Mouse (Mus musculus): ENCODE data around the gene Bloc1s5. TPM values are rescaled to one million over a fixed set of nuclear protein-coding genes. Genes with fewer than 3 reads are reported as not detected.

The Bloc1s5 gene
- polyA plus RNA-seq, 1 experiment from 2014 or later: 31.4 TPM

GRCm38 (mm10) chr13:38602243-38602832, 32.6 kb downstream of the Bloc1s5 start:
- DNase-seq (ENCODE audit: low spot score) (no peak), ATAC-seq (replicated peaks; ENCODE audit: insufficient number of reproducible peaks, low FRiP score, low TSS enrichment, low read depth) (no peak)
- H3K4me3 ChIP-seq (ENCODE audit: low read depth, low read length): no peak overlapping the region
- no peak overlapping the region for H3K27ac ChIP-seq (replicated peaks; ENCODE audit: low read depth, low read length)
- no peaks in the 10 kb centered on the region for H3K9me3 ChIP-seq (replicated peaks; ENCODE audit: control insufficient read depth, low read length)
- H3K4me2 ChIP-seq (ENCODE audit: low read depth, low read length): no peak overlapping the region
- H3K27me3 ChIP-seq (ENCODE audit: control insufficient read depth, insufficient read depth, low read length): no peaks in the 10 kb centered on the region
- 82% methylated on average over 17 of the region's 17 CpGs for WGBS
- H3K36me3 ChIP-seq (replicated peaks; ENCODE audit: control insufficient read depth, insufficient read depth, low read depth, low read length): no peaks in the 10 kb centered on the region
- H3K4me1 ChIP-seq (ENCODE audit: control insufficient read depth, insufficient read depth, low read length): no peaks in the 10 kb centered on the region
- H3K9ac ChIP-seq (replicated peaks; ENCODE audit: low read length): no peak overlapping the region

DNA sequence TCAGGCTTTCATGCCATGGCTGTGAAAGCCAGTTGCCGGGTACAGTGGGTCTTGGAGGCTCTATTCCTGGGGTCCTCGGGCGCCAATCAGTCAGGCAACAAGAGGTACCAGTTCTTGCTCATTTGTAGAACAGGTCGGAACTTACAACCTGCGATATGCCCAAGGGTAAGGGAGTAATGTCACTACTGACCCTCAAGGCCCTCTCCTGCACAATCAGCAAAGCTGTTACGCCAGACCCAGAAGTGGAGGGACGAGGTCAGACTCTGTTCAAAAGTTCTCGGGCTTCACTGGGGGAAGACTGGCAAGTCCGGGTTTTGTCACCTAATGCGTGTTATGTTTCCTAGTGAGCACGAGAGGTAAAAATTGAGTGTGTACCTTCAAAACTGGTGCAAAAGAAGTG, 34.1 kb downstream of the Bloc1s5 start:
- no peaks in the 10 kb centered on the region for H3K36me3 ChIP-seq (replicated peaks; ENCODE audit: control insufficient read depth, insufficient read depth, low read depth, low read length)
- H3K27ac ChIP-seq (replicated peaks; ENCODE audit: low read depth, low read length): no peak overlapping the region
- ATAC-seq (replicated peaks; ENCODE audit: insufficient number of reproducible peaks, low FRiP score, low TSS enrichment, low read depth) (no peak), DNase-seq (ENCODE audit: low spot score) (no peak)
- H3K4me2 ChIP-seq (ENCODE audit: low read depth, low read length): no peak overlapping the region
- H3K9me3 ChIP-seq (replicated peaks; ENCODE audit: control insufficient read depth, low read length): no peaks in the 10 kb centered on the region
- H3K4me3 ChIP-seq (ENCODE audit: low read depth, low read length): no peak overlapping the region
- WGBS: 84% methylated on average over 11 of the region's 11 CpGs
- H3K27me3 ChIP-seq (ENCODE audit: control insufficient read depth, insufficient read depth, low read length): no peaks in the 10 kb centered on the region
- H3K4me1 ChIP-seq (ENCODE audit: control insufficient read depth, insufficient read depth, low read length): no peaks in the 10 kb centered on the region
- H3K9ac ChIP-seq (replicated peaks; ENCODE audit: low read length): no peak overlapping the region

GRCm38 (mm10) chr13:38597076-38597475, 37.8 kb downstream of the Bloc1s5 start:
- ATAC-seq (replicated peaks; ENCODE audit: insufficient number of reproducible peaks, low FRiP score, low TSS enrichment, low read depth) (no peak), DNase-seq (ENCODE audit: low spot score) (peak; percentile 46)
- H3K27ac ChIP-seq (replicated peaks; ENCODE audit: low read depth, low read length): no peak overlapping the region
- no peaks in the 10 kb centered on the region for H3K36me3 ChIP-seq (replicated peaks; ENCODE audit: control insufficient read depth, insufficient read depth, low read depth, low read length)
- H3K4me2 ChIP-seq (ENCODE audit: low read depth, low read length): no peak overlapping the region
- H3K9ac ChIP-seq (replicated peaks; ENCODE audit: low read length): no peak overlapping the region
- no peaks in the 10 kb centered on the region for H3K27me3 ChIP-seq (ENCODE audit: control insufficient read depth, insufficient read depth, low read length)
- H3K4me1 ChIP-seq (ENCODE audit: control insufficient read depth, insufficient read depth, low read length): no peaks in the 10 kb centered on the region
- H3K4me3 ChIP-seq (ENCODE audit: low read depth, low read length): no peak overlapping the region
- no peaks in the 10 kb centered on the region for H3K9me3 ChIP-seq (replicated peaks; ENCODE audit: control insufficient read depth, low read length)
- WGBS: 74% methylated on average over 3 of the region's 3 CpGs

GRCm38 (mm10) chr13:38596461-38596860, 38.4 kb downstream of the Bloc1s5 start:
- 77% methylated on average over 4 of the region's 4 CpGs for WGBS
- no peaks in the 10 kb centered on the region for H3K27me3 ChIP-seq (ENCODE audit: control insufficient read depth, insufficient read depth, low read length)
- H3K27ac ChIP-seq (replicated peaks; ENCODE audit: low read depth, low read length): no peak overlapping the region
- DNase-seq (ENCODE audit: low spot score) (no peak), ATAC-seq (replicated peaks; ENCODE audit: insufficient number of reproducible peaks, low FRiP score, low TSS enrichment, low read depth) (no peak)
- H3K4me3 ChIP-seq (ENCODE audit: low read depth, low read length): no peak overlapping the region
- no peaks in the 10 kb centered on the region for H3K4me1 ChIP-seq (ENCODE audit: control insufficient read depth, insufficient read depth, low read length)
- H3K4me2 ChIP-seq (ENCODE audit: low read depth, low read length): no peak overlapping the region
- H3K9me3 ChIP-seq (replicated peaks; ENCODE audit: control insufficient read depth, low read length): no peaks in the 10 kb centered on the region
- H3K36me3 ChIP-seq (replicated peaks; ENCODE audit: control insufficient read depth, insufficient read depth, low read depth, low read length): no peaks in the 10 kb centered on the region
- no peak overlapping the region for H3K9ac ChIP-seq (replicated peaks; ENCODE audit: low read length)

DNA sequence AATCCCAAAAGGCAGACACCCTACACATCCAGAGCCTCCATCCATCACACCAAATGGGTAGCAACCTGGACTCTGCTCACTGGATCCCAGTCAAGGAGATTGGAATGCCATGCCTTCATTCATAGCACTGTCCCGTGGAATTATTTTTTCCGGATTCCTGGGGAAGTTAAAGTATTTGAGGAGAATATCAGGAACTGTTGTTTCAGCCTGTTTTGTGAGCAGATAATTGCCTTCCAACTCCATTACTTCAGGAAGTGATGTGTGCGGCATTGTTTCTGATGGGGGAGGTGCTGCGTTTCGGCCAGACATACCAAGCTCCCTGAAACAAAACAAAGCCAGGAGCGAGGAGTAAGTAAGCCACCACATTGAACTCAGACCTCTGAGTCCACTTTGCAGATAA, 41.8 kb downstream of the Bloc1s5 start:
- Histone ChIP-seq H3K27me3 (ENCODE audit: control insufficient read depth, insufficient read depth, low read length) (no peaks in the 10 kb centered on the region), H3K9me3 (replicated peaks; ENCODE audit: control insufficient read depth, low read length) (no peaks in the 10 kb centered on the region), H3K4me1 (ENCODE audit: control insufficient read depth, insufficient read depth, low read length) (no peaks in the 10 kb centered on the region), H3K27ac (replicated peaks; ENCODE audit: low read depth, low read length) (no peak overlapping the region), H3K9ac (replicated peaks; ENCODE audit: low read length) (no peak overlapping the region), H3K4me2 (ENCODE audit: low read depth, low read length) (no peak overlapping the region), H3K4me3 (ENCODE audit: low read depth, low read length) (no peak overlapping the region), H3K36me3 (replicated peaks; ENCODE audit: control insufficient read depth, insufficient read depth, low read depth, low read length) (no peaks in the 10 kb centered on the region)
- ATAC-seq (replicated peaks; ENCODE audit: insufficient number of reproducible peaks, low FRiP score, low TSS enrichment, low read depth): no peak
- WGBS: 38% methylated on average over 6 of the region's 6 CpGs
- peak; percentile 35 for DNase-seq (ENCODE audit: low spot score)

- ATAC-seq (replicated peaks; ENCODE audit: insufficient number of reproducible peaks, low FRiP score, low TSS enrichment, low read depth) (no peak), DNase-seq (ENCODE audit: low spot score) (no peak)
- WGBS: 88% methylated on average over 5 of the region's 5 CpGs
- no peak overlapping the region for H3K9ac ChIP-seq (replicated peaks; ENCODE audit: low read length)
- no peaks in the 10 kb centered on the region for H3K9me3 ChIP-seq (replicated peaks; ENCODE audit: control insufficient read depth, low read length)
- H3K36me3 ChIP-seq (replicated peaks; ENCODE audit: control insufficient read depth, insufficient read depth, low read depth, low read length): no peaks in the 10 kb centered on the region
- H3K4me3 ChIP-seq (ENCODE audit: low read depth, low read length): no peak overlapping the region
- H3K4me2 ChIP-seq (ENCODE audit: low read depth, low read length): no peak overlapping the region
- H3K27ac ChIP-seq (replicated peaks; ENCODE audit: low read depth, low read length): no peak overlapping the region
- H3K27me3 ChIP-seq (ENCODE audit: control insufficient read depth, insufficient read depth, low read length): no peaks in the 10 kb centered on the region
- H3K4me1 ChIP-seq (ENCODE audit: control insufficient read depth, insufficient read depth, low read length): no peaks in the 10 kb centered on the region
These were observed 47.6 kb downstream of the Bloc1s5 start for GRCm38 (mm10) chr13:38587350-38587749.

DNA sequence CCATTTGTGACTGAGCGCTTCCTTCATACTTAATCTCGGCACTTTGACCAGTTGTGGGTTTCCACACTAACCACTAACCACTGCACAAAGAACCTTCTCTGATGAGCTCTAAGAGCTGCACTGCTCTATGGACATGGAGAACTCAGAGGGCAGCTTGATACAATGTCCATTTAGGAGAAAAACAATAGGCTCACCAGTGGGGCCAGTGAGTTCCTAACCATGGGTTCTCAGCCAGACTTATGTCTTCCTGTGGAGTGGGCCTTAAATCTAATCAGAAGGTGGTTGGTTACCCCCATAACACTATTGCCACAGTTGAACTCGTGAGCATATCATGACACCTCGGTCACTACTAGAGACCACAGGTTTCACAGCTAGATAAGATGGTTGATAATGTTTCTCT, 48.5 kb downstream of the Bloc1s5 start:
- Histone ChIP-seq H3K9me3 (replicated peaks; ENCODE audit: control insufficient read depth, low read length) (no peaks in the 10 kb centered on the region), H3K9ac (replicated peaks; ENCODE audit: low read length) (no peak overlapping the region), H3K27ac (replicated peaks; ENCODE audit: low read depth, low read length) (no peak overlapping the region), H3K27me3 (ENCODE audit: control insufficient read depth, insufficient read depth, low read length) (no peaks in the 10 kb centered on the region), H3K4me2 (ENCODE audit: low read depth, low read length) (no peak overlapping the region), H3K4me3 (ENCODE audit: low read depth, low read length) (no peak overlapping the region), H3K4me1 (ENCODE audit: control insufficient read depth, insufficient read depth, low read length) (no peaks in the 10 kb centered on the region), H3K36me3 (replicated peaks; ENCODE audit: control insufficient read depth, insufficient read depth, low read depth, low read length) (no peaks in the 10 kb centered on the region)
- no peak for ATAC-seq (replicated peaks; ENCODE audit: insufficient number of reproducible peaks, low FRiP score, low TSS enrichment, low read depth)
- whole genome bisulfite sequencing: 93% methylated on average over 4 of the region's 4 CpGs
- DNase-seq (ENCODE audit: low spot score): no peak

DNA sequence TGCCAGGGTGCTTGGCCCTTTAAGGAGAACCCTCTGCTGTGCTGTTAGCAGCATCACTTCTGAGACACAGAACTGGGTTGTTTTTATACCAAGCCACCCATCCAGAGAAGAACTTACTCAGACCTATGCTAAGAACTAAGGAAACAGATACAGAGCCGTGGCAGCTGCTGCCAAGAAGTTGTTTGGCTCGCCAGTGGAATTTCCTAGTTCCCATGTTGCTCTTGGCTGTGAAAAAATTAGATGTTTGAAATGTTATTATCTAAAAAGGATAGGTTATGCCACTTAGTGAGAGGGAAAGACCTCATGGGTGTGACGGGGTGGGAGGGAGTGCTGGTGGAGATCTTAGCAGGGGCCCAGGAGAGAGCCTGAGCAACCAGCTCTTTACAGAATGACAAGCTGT, 52.1 kb downstream of the Bloc1s5 start:
- no peak overlapping the region for H3K27ac ChIP-seq (replicated peaks; ENCODE audit: low read depth, low read length)
- no peak overlapping the region for H3K9ac ChIP-seq (replicated peaks; ENCODE audit: low read length)
- H3K4me1 ChIP-seq (ENCODE audit: control insufficient read depth, insufficient read depth, low read length): no peaks in the 10 kb centered on the region
- H3K27me3 ChIP-seq (ENCODE audit: control insufficient read depth, insufficient read depth, low read length): no peaks in the 10 kb centered on the region
- ATAC-seq (replicated peaks; ENCODE audit: insufficient number of reproducible peaks, low FRiP score, low TSS enrichment, low read depth) (no peak), DNase-seq (ENCODE audit: low spot score) (no peak)
- H3K4me3 ChIP-seq (ENCODE audit: low read depth, low read length): no peak overlapping the region
- no peaks in the 10 kb centered on the region for H3K9me3 ChIP-seq (replicated peaks; ENCODE audit: control insufficient read depth, low read length)
- WGBS: 85% methylated on average over 3 of the region's 3 CpGs
- H3K4me2 ChIP-seq (ENCODE audit: low read depth, low read length): no peak overlapping the region
- no peaks in the 10 kb centered on the region for H3K36me3 ChIP-seq (replicated peaks; ENCODE audit: control insufficient read depth, insufficient read depth, low read depth, low read length)
